ENCODE assay signal across 26 mouse cellular contexts in the genomic region with DNA sequence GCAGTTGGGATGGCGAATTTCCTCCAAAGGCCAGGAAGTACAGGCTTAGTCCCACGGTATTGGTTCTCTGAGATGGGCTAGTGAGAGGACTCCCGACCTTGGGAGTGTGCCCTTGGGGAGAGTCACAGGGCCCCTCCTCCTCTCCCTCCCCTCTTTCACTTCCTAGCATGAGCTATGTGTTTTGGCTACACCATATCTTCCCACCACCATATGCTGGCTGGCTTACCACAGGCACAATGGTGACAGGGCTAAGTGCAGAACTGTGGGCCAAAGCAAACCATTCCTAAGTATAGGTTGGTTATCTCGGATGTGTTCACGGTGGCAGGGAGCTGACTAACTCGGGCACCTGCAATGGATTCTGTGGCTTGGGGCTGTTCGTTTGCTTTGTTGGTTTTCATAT.
DNase-seq lines count a peak whose midpoint lies in the region; ATAC-seq lines count a peak whose summit lies in the region.
"Had no signal": no experiment of that assay in that cellular context is flagged by ENCODE, and none has a peak within 500 bp of the region (broad histone marks: within the 10 kb centered on the region; RNA-seq: fewer than 3 reads in every experiment).

No protein-coding gene starts in this region.

- no peak overlapping the region for H3K9ac ChIP-seq in midbrain, embryonic 11.5 days (ENCODE audit: low read length)
- no peak overlapping the region for H3K9ac ChIP-seq in midbrain, embryonic 14.5 days (replicated peaks; ENCODE audit: low read length)
- H3K9ac ChIP-seq in liver, embryonic 12.5 days, result no peak overlapping the region
- H3K9ac ChIP-seq: forebrain, embryonic 13.5 days; heart, embryonic 12.5 days; heart, embryonic 15.5 days; hindbrain, embryonic 14.5 days had no signal

- 88% methylated on average over 7 of the region's 7 CpGs for WGBS in midbrain, embryonic 11.5 days
- 87% methylated on average over 7 of the region's 7 CpGs for WGBS in midbrain, embryonic 14.5 days
- WGBS in limb, embryonic 10.5 days, result 69% methylated on average over 7 of the region's 7 CpGs
- 43% methylated on average over 7 of the region's 7 CpGs for WGBS in liver, embryonic 12.5 days (ENCODE audit: insufficient replicate concordance)

- H3K27me3 ChIP-seq in midbrain, embryonic 11.5 days (ENCODE audit: control insufficient read depth, insufficient read depth, low read length), result no peaks in the 10 kb centered on the region
- 0 out of 2 replicates have a peak, but pooled peaks cover 3% of the 10 kb centered on the region for H3K27me3 ChIP-seq in midbrain, embryonic 14.5 days (ENCODE audit: control insufficient read depth, insufficient read depth, low read length)
- peaks cover 8% of the 10 kb centered on the region; the same call in 1 of the 2 replicates for H3K27me3 ChIP-seq in limb, embryonic 10.5 days (ENCODE audit: low read depth, poor library complexity, severe bottlenecking)
- 0 out of 2 replicates have a peak, but pooled peaks cover 9% of the 10 kb centered on the region for H3K27me3 ChIP-seq in liver, embryonic 12.5 days (replicated peaks)
- H3K27me3 ChIP-seq: heart, embryonic 15.5 days had no signal

- no peak overlapping the region for H3K27ac ChIP-seq in midbrain, embryonic 11.5 days (ENCODE audit: low read depth, low read length)
- H3K27ac ChIP-seq in midbrain, embryonic 14.5 days (replicated peaks; ENCODE audit: low read depth, low read length), result no peak overlapping the region
- 0 out of 2 replicates have a peak overlapping the region, but pooled peaks have one; percentile 1 for H3K27ac ChIP-seq in limb, embryonic 10.5 days
- no peak overlapping the region for H3K27ac ChIP-seq in liver, embryonic 12.5 days
- H3K27ac ChIP-seq: forebrain, embryonic 10.5 days; forebrain, embryonic 13.5 days; heart, embryonic 15.5 days; hindbrain, embryonic 14.5 days; hindbrain, postnatal 0 days had no signal

- no peak overlapping the region for H3K4me2 ChIP-seq in midbrain, embryonic 11.5 days
- no peak overlapping the region for H3K4me2 ChIP-seq in midbrain, embryonic 14.5 days (ENCODE audit: low read length)
- H3K4me2 ChIP-seq in liver, embryonic 12.5 days, result no peak overlapping the region
- H3K4me2 ChIP-seq: forebrain, embryonic 13.5 days; heart, embryonic 12.5 days; heart, embryonic 15.5 days; hindbrain, embryonic 14.5 days had no signal

- H3K36me3 ChIP-seq in midbrain, embryonic 11.5 days (ENCODE audit: control insufficient read depth, insufficient read depth, low read length), result no peaks in the 10 kb centered on the region
- H3K36me3 ChIP-seq in midbrain, embryonic 14.5 days (ENCODE audit: control insufficient read depth, insufficient read depth, low read length), result no peaks in the 10 kb centered on the region
- no peaks in the 10 kb centered on the region for H3K36me3 ChIP-seq in limb, embryonic 10.5 days
- H3K36me3 ChIP-seq in liver, embryonic 12.5 days, result no peaks in the 10 kb centered on the region
- H3K36me3 ChIP-seq: forebrain, embryonic 10.5 days; heart, embryonic 12.5 days; heart, embryonic 15.5 days had no signal

- H3K4me3 ChIP-seq in midbrain, embryonic 11.5 days (ENCODE audit: low read depth, low read length), result no peak overlapping the region
- H3K4me3 ChIP-seq in midbrain, embryonic 14.5 days (replicated peaks; ENCODE audit: low read depth, low read length), result no peak overlapping the region
- no peak overlapping the region for H3K4me3 ChIP-seq in limb, embryonic 10.5 days
- no peak overlapping the region for H3K4me3 ChIP-seq in liver, embryonic 12.5 days
- H3K4me3 ChIP-seq: forebrain, embryonic 10.5 days; forebrain, embryonic 13.5 days; heart, embryonic 12.5 days; heart, embryonic 15.5 days had no signal

- DNase-seq in midbrain, embryonic 11.5 days (ENCODE audit: low spot score, missing footprints), result peak; percentile 41
- no peak for DNase-seq in midbrain, embryonic 14.5 days
- DNase-seq in ES-CJ7 (ENCODE audit: low read depth, low spot score) (peak; percentile 33), ZHBTc4 (ENCODE audit: low read depth, low spot score) (peak; percentile 54)
- DNase-seq in limb, embryonic 10.5 days (ENCODE audit: low spot score), result no peak
- no peak for DNase-seq in embryo, embryonic 11 days
- no peak for DNase-seq in left cerebral cortex, postnatal 14 days (ENCODE audit: low spot score in 2 of 2)
- DNase-seq: adrenal gland, postnatal 10 days; adrenal gland, postnatal 36 days; cerebellum, adult 18-20 months; cerebellum, adult 9-10 months; cerebellum, postnatal 14 days; gastrocnemius, postnatal 10 days; gastrocnemius, postnatal 36 days; heart, adult 11 months; heart, postnatal 10 days; heart, postnatal 4 days had no signal

- no peaks in the 10 kb centered on the region for H3K9me3 ChIP-seq in midbrain, embryonic 11.5 days (ENCODE audit: control insufficient read depth, low read length)
- no peaks in the 10 kb centered on the region for H3K9me3 ChIP-seq in midbrain, embryonic 14.5 days (ENCODE audit: control insufficient read depth, low read length)
- H3K9me3 ChIP-seq in limb, embryonic 10.5 days (replicated peaks), result no peaks in the 10 kb centered on the region
- H3K9me3 ChIP-seq in liver, embryonic 12.5 days (replicated peaks), result no peaks in the 10 kb centered on the region
- H3K9me3 ChIP-seq: forebrain, embryonic 10.5 days; forebrain, embryonic 13.5 days; heart, embryonic 12.5 days; heart, embryonic 15.5 days had no signal

- intact Hi-C loops in left cerebral cortex, postnatal 14 days (cut with DNase I), result no loop called here

- no peaks in the 10 kb centered on the region for H3K4me1 ChIP-seq in midbrain, embryonic 11.5 days (ENCODE audit: control insufficient read depth, insufficient read depth, low read length)
- no peaks in the 10 kb centered on the region for H3K4me1 ChIP-seq in midbrain, embryonic 14.5 days (ENCODE audit: control insufficient read depth, insufficient read depth, low read length)
- peaks cover 16% of the 10 kb centered on the region for H3K4me1 ChIP-seq in limb, embryonic 10.5 days
- no peaks in the 10 kb centered on the region for H3K4me1 ChIP-seq in liver, embryonic 12.5 days
- H3K4me1 ChIP-seq: forebrain, embryonic 13.5 days had no signal

- ATAC-seq in midbrain, embryonic 11.5 days (ENCODE audit: low FRiP score), result no peak
- no peak for ATAC-seq in midbrain, embryonic 14.5 days (ENCODE audit: low FRiP score, low TSS enrichment)
- no peak for ATAC-seq in liver, embryonic 12.5 days
- ATAC-seq: CD4-positive, CD25-positive, alpha-beta regulatory T cell, adult 4 months; forebrain, embryonic 13.5 days; forebrain, embryonic 16.5 days; hindbrain, postnatal 0 days had no signal

Comparison
In these comparisons a context has a peak if more than half of its experiments do, and no peak if none do; other contexts are left out.
1. DNase-seq: peak in midbrain, embryonic 11.5 days (single experiment), ES-CJ7 (single experiment) and ZHBTc4 (single experiment); none in midbrain, embryonic 14.5 days (single experiment), limb, embryonic 10.5 days (single experiment), embryo, embryonic 11 days (single experiment) and left cerebral cortex, postnatal 14 days (0 of 2).